Mouse (Mus musculus): Measurements from ENCODE around the gene Nek1.

The Nek1 gene

GRCm38 (mm10) chr8:60992910-60993638 is at the start of gene Nek1:
TSS of gene Nek1 (plus strand) at chr8:60993195.
- in situ Hi-C loops (cut with MboI, MseI) = no loop called here

GRCm38 (mm10) chr8:60947503-60947902 is 45.5 kb upstream of the Nek1 start:
- in situ Hi-C loops (cut with MboI, MseI) = no loop called here

- in situ Hi-C loops (cut with MboI, MseI) = no loop called here
Observed at GRCm38 (mm10) chr8:60949859-60950258, 43.1 kb upstream of the Nek1 start.

GRCm38 (mm10) chr8:60951271-60951670 is 41.7 kb upstream of the Nek1 start:
- in situ Hi-C loops (cut with MboI, MseI) = no loop called here

- in situ Hi-C loops (cut with MboI, MseI) = no loop called here
Observed at GRCm38 (mm10) chr8:60951757-60952156, 41.2 kb upstream of the Nek1 start.

- in situ Hi-C loops (cut with MboI, MseI) = no loop called here
Observed at GRCm38 (mm10) chr8:60952803-60953202, 40.2 kb upstream of the Nek1 start.

GRCm38 (mm10) chr8:60954281-60955014 is 38.5 kb upstream of the Nek1 start:
- in situ Hi-C loops (cut with MboI, MseI) = no loop called here

GRCm38 (mm10) chr8:60956847-60957246 is 36.1 kb upstream of the Nek1 start:
- in situ Hi-C loops (cut with MboI, MseI) = no loop called here

GRCm38 (mm10) chr8:60962763-60963162 is 30.2 kb upstream of the Nek1 start:
- in situ Hi-C loops (cut with MboI, MseI) = no loop called here

GRCm38 (mm10) chr8:60963931-60964330 is 29.1 kb upstream of the Nek1 start:
- in situ Hi-C loops (cut with MboI, MseI) = no loop called here

GRCm38 (mm10) chr8:60964518-60964917 is 28.5 kb upstream of the Nek1 start:
- in situ Hi-C loops (cut with MboI, MseI) = no loop called here

- in situ Hi-C loops (cut with MboI, MseI) = no loop called here
Observed at GRCm38 (mm10) chr8:60965306-60965705, 27.7 kb upstream of the Nek1 start.

GRCm38 (mm10) chr8:60965741-60966140 is 27.3 kb upstream of the Nek1 start:
- in situ Hi-C loops (cut with MboI, MseI) = no loop called here

GRCm38 (mm10) chr8:60969091-60969490 is 23.9 kb upstream of the Nek1 start:
- in situ Hi-C loops (cut with MboI, MseI) = no loop called here

- in situ Hi-C loops (cut with MboI, MseI) = no loop called here
Observed at GRCm38 (mm10) chr8:60971808-60972207, 21.2 kb upstream of the Nek1 start.

GRCm38 (mm10) chr8:60973448-60973847 is 19.5 kb upstream of the Nek1 start:
- in situ Hi-C loops (cut with MboI, MseI) = no loop called here

- in situ Hi-C loops (cut with MboI, MseI) = no loop called here
Observed at GRCm38 (mm10) chr8:60974837-60975236, 18.2 kb upstream of the Nek1 start.

GRCm38 (mm10) chr8:60976818-60977217 is 16.2 kb upstream of the Nek1 start:
- in situ Hi-C loops (cut with MboI, MseI) = no loop called here

- in situ Hi-C loops (cut with MboI, MseI) = no loop called here
Observed at GRCm38 (mm10) chr8:60978496-60978895, 14.5 kb upstream of the Nek1 start.

- in situ Hi-C loops (cut with MboI, MseI) = no loop called here
Observed at GRCm38 (mm10) chr8:60981388-60981787, 11.6 kb upstream of the Nek1 start.

GRCm38 (mm10) chr8:60982701-60983687 is 10.0 kb upstream of the Nek1 start, which contains the start of gene Clcn3:
TSS of gene Clcn3 (minus strand) at chr8:60983300.
- in situ Hi-C loops (cut with MboI, MseI) = no loop called here

GRCm38 (mm10) chr8:60983688-60984079 is 9.3 kb upstream of the Nek1 start:
- in situ Hi-C loops (cut with MboI, MseI) = no loop called here
